15 mouse cellular contexts compared by ENCODE assay signal in the genomic region with DNA sequence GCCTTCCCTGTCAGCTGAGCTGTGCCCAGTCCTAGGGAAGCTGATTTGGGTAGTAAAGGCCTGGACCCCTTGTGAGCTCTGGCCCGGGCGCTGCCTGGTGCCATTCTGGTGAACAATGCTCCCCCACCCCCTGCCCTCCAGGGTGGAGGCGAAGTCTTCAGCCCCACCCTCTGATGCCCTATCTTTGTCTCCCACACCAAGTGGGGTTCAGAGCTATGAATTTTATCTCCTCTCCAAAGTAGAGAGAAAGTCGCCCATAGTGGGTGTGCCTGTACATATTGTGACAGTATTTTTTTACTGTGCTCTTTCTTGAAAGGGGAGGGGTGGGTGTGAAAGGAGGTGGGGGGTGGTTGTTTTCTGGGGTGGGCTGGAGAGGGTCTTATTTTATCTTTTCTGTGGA. TPM values are rescaled to one million over a fixed set of nuclear protein-coding genes. Genes with fewer than 3 reads are reported as not detected.
DNase-seq lines count a peak whose midpoint lies in the region; ATAC-seq and TF ChIP-seq lines count a peak whose summit lies in the region.
"Had no signal": no experiment of that assay in that cellular context is flagged by ENCODE, and none has a peak within 500 bp of the region (broad histone marks: within the 10 kb centered on the region; RNA-seq: fewer than 3 reads in every experiment).

No protein-coding gene starts in this region.

- DNase-seq in spleen, adult 2 months (ENCODE audit: low read depth in 1 of 2, low spot score in 2 of 2): no peak
- no peak for DNase-seq in spleen, adult 18-20 months
- no peak for DNase-seq in natural killer cell, adult 2 months (ENCODE audit: low spot score in 2 of 2)
- no peak for DNase-seq in urinary bladder, adult 2 months (ENCODE audit: low spot score)
- no peak for DNase-seq in urinary bladder, postnatal 10 days (ENCODE audit: low spot score)
- DNase-seq: cerebellum, adult 18-20 months; heart, postnatal 14 days; kidney, postnatal 4 days; right cerebral cortex, adult 18-20 months; thymus, adult 18-20 months had no signal

- no peaks in the 10 kb centered on the region for H3K9me3 ChIP-seq in forebrain, embryonic 13.5 days (replicated peaks)
- no peaks in the 10 kb centered on the region for H3K9me3 ChIP-seq in liver, embryonic 15.5 days (replicated peaks)

- peaks cover 35% of the 10 kb centered on the region for H3K36me3 ChIP-seq in spleen, adult 2 months (ENCODE audit: control insufficient read depth, insufficient read depth, low read length)
- peaks cover 59% of the 10 kb centered on the region for H3K36me3 ChIP-seq in forebrain, embryonic 13.5 days (ENCODE audit: poor library complexity, severe bottlenecking)
- peaks cover 45% of the 10 kb centered on the region for H3K36me3 ChIP-seq in liver, embryonic 15.5 days (replicated peaks)

- TF ChIP-seq POLR2A in spleen, adult 2 months (IDR thresholded peaks at IDR 0.05; ENCODE audit: low read depth, low read length): no peak

- no peak overlapping the region for H3K4me2 ChIP-seq in forebrain, embryonic 13.5 days
- peak overlapping the region; percentile 58 for H3K4me2 ChIP-seq in liver, embryonic 15.5 days

- 67% methylated on average over 4 of the region's 4 CpGs for whole genome bisulfite sequencing in spleen, adult 2 months
- WGBS in forebrain, embryonic 13.5 days: 82% methylated on average over 4 of the region's 4 CpGs
- WGBS in liver, embryonic 15.5 days (ENCODE audit: insufficient replicate concordance): 15% methylated on average over 4 of the region's 4 CpGs

- 0 out of 2 replicates have a peak overlapping the region, but pooled peaks have one; percentile 21 for H3K9ac ChIP-seq in forebrain, embryonic 13.5 days
- H3K9ac ChIP-seq in liver, embryonic 15.5 days: 0 out of 2 replicates have a peak overlapping the region, but pooled peaks have one; percentile 20

- H3K4me1 ChIP-seq in spleen, adult 2 months (ENCODE audit: control insufficient read depth, insufficient read depth, insufficient read length): peaks cover 38% of the 10 kb centered on the region
- H3K4me1 ChIP-seq in forebrain, embryonic 13.5 days: peaks cover 52% of the 10 kb centered on the region
- peaks cover 84% of the 10 kb centered on the region for H3K4me1 ChIP-seq in liver, embryonic 15.5 days (replicated peaks)

- ATAC-seq in forebrain, embryonic 13.5 days: no peak
- ATAC-seq in liver, embryonic 15.5 days (ENCODE audit: insufficient read depth): peak; percentile 74
- ATAC-seq: intestine, postnatal 0 days had no signal

- TF ChIP-seq CTCF in spleen, adult 2 months (IDR thresholded peaks at IDR 0.05; ENCODE audit: extremely low read depth, insufficient read depth, insufficient read length, insufficient replicate concordance): no peak

- H3K27ac ChIP-seq in spleen, adult 2 months (ENCODE audit: insufficient read depth, low read length): peak overlapping the region; percentile 35
- H3K27ac ChIP-seq in forebrain, embryonic 13.5 days: peak overlapping the region; percentile 41
- H3K27ac ChIP-seq in liver, embryonic 15.5 days (replicated peaks): peak overlapping the region; percentile 83

- no peak overlapping the region for H3K4me3 ChIP-seq in spleen, adult 2 months (ENCODE audit: extremely low read depth, insufficient read depth, insufficient read length)
- no peak overlapping the region for H3K4me3 ChIP-seq in forebrain, embryonic 13.5 days
- H3K4me3 ChIP-seq in liver, embryonic 15.5 days (replicated peaks): no peak overlapping the region; the same call in 1 of the 2 replicates

- H3K27me3 ChIP-seq in spleen, adult 2 months (ENCODE audit: control insufficient read depth, insufficient read depth, low read length): no peaks in the 10 kb centered on the region
- H3K27me3 ChIP-seq in forebrain, embryonic 13.5 days: no peaks in the 10 kb centered on the region
- H3K27me3 ChIP-seq in liver, embryonic 15.5 days: peaks cover 27% of the 10 kb centered on the region

RNA-seq across cellular contexts. Expression of gene Lfng, which starts 7.7 kb away (rescaled TPM):
- polyA plus RNA-seq in spleen, adult 2 months (2012; rRNA removed): 165 and 240 TPM in 2 replicates
- 28.8 and 31.8 TPM in 2 replicates for polyA plus RNA-seq in forebrain, embryonic 13.5 days (2015; fragmentation: Nextera tagmentation; extraction: Ambion mirVana)
- 11.0 and 12.9 TPM in 2 replicates for polyA plus RNA-seq in liver, embryonic 15.5 days (2015; fragmentation: Nextera tagmentation; extraction: Ambion mirVana)
- polyA plus RNA-seq in urinary bladder, adult 2 months (2012; rRNA removed): 20.6 and 23.6 TPM in 2 replicates

RNA-seq across cellular contexts. Expression of gene Ttyh3, which starts 34.0 kb away (rescaled TPM):
- 95.1 and 118 TPM in 2 replicates for polyA plus RNA-seq in spleen, adult 2 months (2012; rRNA removed)
- 59.3 and 63.4 TPM in 2 replicates for polyA plus RNA-seq in forebrain, embryonic 13.5 days (2015; fragmentation: Nextera tagmentation; extraction: Ambion mirVana)
- 6.7 and 7.6 TPM in 2 replicates for polyA plus RNA-seq in liver, embryonic 15.5 days (2015; fragmentation: Nextera tagmentation; extraction: Ambion mirVana)
- polyA plus RNA-seq in urinary bladder, adult 2 months (2012; rRNA removed): 11.7 and 24.4 TPM in 2 replicates

RNA-seq across cellular contexts. Expression of gene Grifin, which starts 50.0 kb away (rescaled TPM):
- 0.61 and 0.81 TPM in 2 replicates for polyA plus RNA-seq in spleen, adult 2 months (2012; rRNA removed)
- polyA plus RNA-seq in forebrain, embryonic 13.5 days (2015; fragmentation: Nextera tagmentation; extraction: Ambion mirVana): 0.49 TPM in 1 of 2 replicates, not detected in the other
- polyA plus RNA-seq in liver, embryonic 15.5 days (2015; fragmentation: Nextera tagmentation; extraction: Ambion mirVana): 1.4 and 1.9 TPM in 2 replicates
- polyA plus RNA-seq in urinary bladder, adult 2 months (2012; rRNA removed): not detected in 2 replicates
- polyA plus RNA-seq: limb, embryonic 11.5 days; lung, embryonic 16.5 days had no signal
